Mouse (Mus musculus) brain, embryonic 14.5 days (tissue): ENCODE data around the gene Fam120b.

ENCODE experiments used
- CTCF ChIP-seq: fragments of 200-500 bp; IDR thresholded peaks from 2 replicates; pipeline ENCODE4 v1.5.1; 2012; ENCODE audit warnings: inconsistent platforms, mild to moderate bottlenecking, moderate library complexity, borderline replicate concordance; ENCODE audit not compliant: insufficient read depth, insufficient read length; ENCODE audit errors: extremely low read depth
- POLR2A ChIP-seq: fragments of 200-500 bp; IDR thresholded peaks from 2 replicates; pipeline ENCODE4 v1.6.1; 2012; ENCODE audit warnings: mild to moderate bottlenecking, inconsistent platforms, borderline replicate concordance; ENCODE audit not compliant: poor library complexity, insufficient read depth, insufficient read length, severe bottlenecking; ENCODE audit errors: extremely low read depth

DNA sequence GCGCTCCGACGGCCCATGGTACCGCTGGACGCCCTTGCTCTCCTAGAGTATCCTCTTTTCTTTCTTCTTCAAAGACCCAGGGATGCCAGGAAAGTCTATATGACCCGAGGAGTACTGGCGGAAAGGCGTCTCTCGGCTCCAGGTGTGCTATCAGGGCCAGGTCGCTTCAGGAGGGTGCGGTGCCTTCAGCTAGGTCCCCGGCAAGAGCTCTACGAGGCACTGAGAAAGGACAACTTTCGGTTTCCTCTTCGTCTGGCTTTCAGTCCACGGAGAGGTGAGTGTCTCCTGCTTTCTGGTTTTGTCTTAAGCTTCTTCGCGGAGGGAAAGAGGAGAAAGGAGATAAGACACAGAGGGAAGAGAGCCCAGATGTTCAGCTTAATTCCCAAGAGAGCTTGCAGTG, 20.8 kb upstream of the Fam120b start:
- no peak for TF ChIP-seq POLR2A
- TF ChIP-seq CTCF = no peak
